Mouse (Mus musculus): ENCODE measurements around the gene Vsig2.

Vsig2 gene

GRCm38 (mm10) chr9:37530888-37531705, 8.0 kb upstream of the Vsig2 start:
- peak; percentile 84 for DNase-seq (ENCODE audit: low read depth, low spot score)

- no peak for DNase-seq (ENCODE audit: low read depth, low spot score)
These were observed 2.2 kb upstream of the Vsig2 start for GRCm38 (mm10) chr9:37536851-37537250.

GRCm38 (mm10) chr9:37537658-37538250, 1.3 kb upstream of the Vsig2 start:
- no peak for DNase-seq (ENCODE audit: low read depth, low spot score)

GRCm38 (mm10) chr9:37540226-37540625, 1.2 kb downstream of the Vsig2 start:
- DNase-seq (ENCODE audit: low read depth, low spot score): no peak

- no peak for DNase-seq (ENCODE audit: low read depth, low spot score)
These were observed 1.9 kb downstream of the Vsig2 start for GRCm38 (mm10) chr9:37540701-37541575.

GRCm38 (mm10) chr9:37541851-37542642, 3.0 kb downstream of the Vsig2 start:
- DNase-seq (ENCODE audit: low read depth, low spot score): peak; percentile 10

GRCm38 (mm10) chr9:37543869-37544440, 4.9 kb downstream of the Vsig2 start:
- DNase-seq (ENCODE audit: low read depth, low spot score): no peak

- DNase-seq (ENCODE audit: low read depth, low spot score): peak; percentile 87
These were observed 5.6 kb downstream of the Vsig2 start for GRCm38 (mm10) chr9:37544447-37545165.

GRCm38 (mm10) chr9:37545166-37545610, 6.1 kb downstream of the Vsig2 start:
- DNase-seq (ENCODE audit: low read depth, low spot score): no peak

- DNase-seq (ENCODE audit: low read depth, low spot score): peak; percentile 12
These were observed 6.9 kb downstream of the Vsig2 start for GRCm38 (mm10) chr9:37545847-37546452.

GRCm38 (mm10) chr9:37546889-37547288, 7.8 kb downstream of the Vsig2 start:
- DNase-seq (ENCODE audit: low read depth, low spot score): peak; percentile 45

GRCm38 (mm10) chr9:37550435-37550834, 11.4 kb downstream of the Vsig2 start:
- no peak for DNase-seq (ENCODE audit: low read depth, low spot score)

- DNase-seq (ENCODE audit: low read depth, low spot score): no peak
These were observed 12.9 kb downstream of the Vsig2 start for GRCm38 (mm10) chr9:37551751-37552531.

- DNase-seq (ENCODE audit: low read depth, low spot score): peak; percentile 95
These were observed 13.7 kb downstream of the Vsig2 start, which contains the start of gene Nrgn for GRCm38 (mm10) chr9:37552536-37553293. Gene Nrgn (minus strand): TSS chr9:37552904.

- no peak for DNase-seq (ENCODE audit: low read depth, low spot score)
These were observed 15.2 kb downstream of the Vsig2 start for GRCm38 (mm10) chr9:37554279-37554678.

GRCm38 (mm10) chr9:37554838-37555748, 16.0 kb downstream of the Vsig2 start, which contains the start of gene Siae:
Gene Siae (plus strand): TSS chr9:37555698.
- no peak for DNase-seq (ENCODE audit: low read depth, low spot score)

GRCm38 (mm10) chr9:37556366-37556765, 17.3 kb downstream of the Vsig2 start:
- no peak for DNase-seq (ENCODE audit: low read depth, low spot score)
